Mouse (Mus musculus): ENCODE measurements at regions not wholly inside any gene's neighbourhood (a gene's known extent, or its start where the extent isn't known, plus 50 kb on each side); places are given as distances from the start of the nearest gene placed in this dataset.
A peak's percentile ranks its signal among the peaks of the same experiment; 100 is the strongest.

GRCm38 (mm10) chr5:100224773-100225363, 65.3 kb upstream of the Tmem150c start:
- Histone ChIP-seq H3K36me3 (no peaks in the 10 kb centered on the region), H3K4me2 (no peak overlapping the region)

GRCm38 (mm10) chr5:100221005-100221583, 61.5 kb upstream of the Tmem150c start:
- ATAC-seq (ENCODE audit: insufficient number of reproducible peaks, insufficient read depth, low FRiP score, low TSS enrichment, low read depth): no peak
- Histone ChIP-seq H3K27me3 (peaks cover 6% of the 10 kb centered on the region; the same call in 1 of the 2 replicates), H3K4me1 (peaks cover 15% of the 10 kb centered on the region), H3K4me3 (no peak overlapping the region), H3K4me2 (no peak overlapping the region), H3K36me3 (no peaks in the 10 kb centered on the region), H3K9me3 (no peaks in the 10 kb centered on the region), H3K9ac (no peak overlapping the region), H3K27ac (no peak overlapping the region)
- 54% methylated on average over 10 of the region's 10 CpGs for WGBS

More at GRCm38 (mm10) chr5:100224773-100225363, 65.3 kb upstream of the Tmem150c start:
- Histone ChIP-seq H3K9ac (no peak overlapping the region), H3K27ac (no peak overlapping the region), H3K9me3 (no peaks in the 10 kb centered on the region), H3K27me3 (peaks cover 6% of the 10 kb centered on the region; the same call in 1 of the 2 replicates), H3K4me3 (no peak overlapping the region), H3K4me1 (peaks cover 16% of the 10 kb centered on the region)
- WGBS: 84% methylated on average over 10 of the region's 10 CpGs
- no peak for ATAC-seq (ENCODE audit: insufficient number of reproducible peaks, insufficient read depth, low FRiP score, low TSS enrichment, low read depth)

DNA sequence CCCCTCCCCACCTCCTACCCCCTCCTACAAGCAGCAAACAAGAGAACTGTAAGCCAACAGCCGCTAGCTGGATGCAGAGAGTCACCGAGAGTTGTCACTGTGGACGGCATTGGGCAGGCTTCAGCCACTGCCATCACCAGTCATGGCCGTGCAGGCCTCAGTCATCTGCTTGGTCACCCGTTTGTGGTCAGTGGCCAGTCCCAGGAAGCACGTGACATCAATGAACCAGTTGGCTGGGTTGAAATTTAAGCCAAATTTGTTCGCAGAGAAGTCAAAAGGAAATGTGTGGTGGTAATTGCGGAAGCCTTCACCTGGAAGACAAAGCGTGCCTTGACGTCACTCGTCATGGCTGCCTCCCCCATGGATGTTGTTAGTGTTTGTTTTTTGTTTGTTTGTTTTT, 60.7 kb upstream of the Tmem150c start:
- H3K4me3 ChIP-seq: no peak overlapping the region
- H3K9me3 ChIP-seq: no peaks in the 10 kb centered on the region
- H3K4me2 ChIP-seq: no peak overlapping the region
- H3K27ac ChIP-seq: no peak overlapping the region
- H3K9ac ChIP-seq: no peak overlapping the region
- peaks cover 15% of the 10 kb centered on the region for H3K4me1 ChIP-seq
- 85% methylated on average over 11 of the region's 11 CpGs for WGBS
- no peaks in the 10 kb centered on the region for H3K36me3 ChIP-seq
- no peak for ATAC-seq (ENCODE audit: insufficient number of reproducible peaks, insufficient read depth, low FRiP score, low TSS enrichment, low read depth)
- H3K27me3 ChIP-seq: peaks cover 6% of the 10 kb centered on the region; the same call in 1 of the 2 replicates

GRCm38 (mm10) chr5:100218256-100218851, 58.7 kb upstream of the Tmem150c start:
- Histone ChIP-seq H3K4me3 (no peak overlapping the region), H3K4me2 (no peak overlapping the region), H3K9ac (no peak overlapping the region), H3K27me3 (no peaks in the 10 kb centered on the region), H3K27ac (no peak overlapping the region), H3K9me3 (no peaks in the 10 kb centered on the region), H3K4me1 (peaks cover 15% of the 10 kb centered on the region), H3K36me3 (no peaks in the 10 kb centered on the region)
- 90% methylated on average over 3 of the region's 3 CpGs for WGBS
- no peak for ATAC-seq (ENCODE audit: insufficient number of reproducible peaks, insufficient read depth, low FRiP score, low TSS enrichment, low read depth)

DNA sequence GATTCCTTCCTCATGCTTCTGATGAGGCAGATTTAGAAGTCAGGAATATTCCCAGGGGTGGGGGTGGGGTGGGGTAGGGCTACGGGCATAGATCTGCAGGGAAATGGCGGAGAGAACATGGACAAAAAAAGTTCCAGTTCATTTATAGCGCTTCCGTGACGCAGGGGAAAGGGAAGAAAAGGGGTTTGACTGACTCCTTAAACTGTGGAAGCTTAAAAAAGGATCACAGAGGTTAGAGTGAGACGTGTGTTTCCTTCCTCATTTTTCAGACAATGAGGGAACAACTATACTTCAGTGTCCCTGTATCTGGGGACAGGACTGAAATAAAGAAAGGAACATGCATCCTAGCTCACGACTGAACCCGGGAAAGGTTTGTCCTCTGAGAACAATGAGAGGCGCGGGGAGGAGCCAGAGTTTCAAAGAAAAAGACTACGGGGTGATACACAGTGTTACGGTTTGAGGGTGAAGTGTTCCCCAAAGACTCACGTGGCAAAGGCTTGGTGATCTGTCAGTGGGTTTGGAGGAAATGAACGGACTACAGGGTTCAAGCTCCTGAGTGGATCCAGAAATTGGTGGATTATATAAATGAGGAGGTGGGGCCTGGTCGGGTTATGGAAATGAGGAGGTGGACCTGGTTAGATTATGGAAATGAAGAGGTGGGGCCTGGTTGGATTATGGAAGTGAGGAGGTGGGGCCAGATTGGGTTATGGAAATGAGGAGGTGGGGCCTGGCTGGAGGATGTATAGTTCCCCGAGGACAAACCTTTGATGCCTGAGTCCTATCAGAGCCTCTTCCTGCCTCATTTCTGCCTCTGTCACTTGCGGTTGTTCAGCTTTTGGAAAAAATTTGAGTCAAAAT, 57.8 kb upstream of the Tmem150c start:
- 22% methylated on average over 17 of the region's 17 CpGs for WGBS
- ATAC-seq (ENCODE audit: insufficient number of reproducible peaks, insufficient read depth, low FRiP score, low TSS enrichment, low read depth): no peak
- Histone ChIP-seq H3K36me3 (no peaks in the 10 kb centered on the region), H3K4me1 (peaks cover 15% of the 10 kb centered on the region), H3K4me2 (peak overlapping the region; percentile 18; the same call in 1 of the 2 replicates), H3K27me3 (no peaks in the 10 kb centered on the region), H3K9ac (no peak overlapping the region), H3K4me3 (no peak overlapping the region), H3K27ac (no peak overlapping the region), H3K9me3 (no peaks in the 10 kb centered on the region)

DNA sequence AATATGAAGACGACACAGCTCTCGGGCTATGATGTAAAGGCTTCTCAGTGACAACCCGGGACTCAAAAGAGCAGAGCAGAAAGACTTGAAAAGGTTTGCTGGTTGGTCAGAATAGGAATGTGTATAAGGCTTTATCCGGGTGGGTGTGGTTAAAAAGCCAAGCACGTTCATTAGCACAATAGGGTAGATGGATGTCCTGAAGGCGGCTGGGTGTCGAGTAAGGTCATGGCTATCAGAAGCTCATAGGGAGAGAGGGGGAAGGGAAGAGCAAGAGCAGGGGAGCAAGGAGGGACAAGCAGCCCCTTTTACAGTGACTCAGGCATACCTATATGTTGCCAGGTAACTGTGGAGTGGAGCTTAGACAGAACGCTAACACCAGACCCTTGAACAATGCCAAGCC, 54.3 kb upstream of the Tmem150c start:
- no peak overlapping the region for H3K4me2 ChIP-seq
- H3K36me3 ChIP-seq: no peaks in the 10 kb centered on the region
- H3K9ac ChIP-seq: no peak overlapping the region
- H3K4me3 ChIP-seq: no peak overlapping the region
- no peaks in the 10 kb centered on the region for H3K27me3 ChIP-seq
- ATAC-seq (ENCODE audit: insufficient number of reproducible peaks, insufficient read depth, low FRiP score, low TSS enrichment, low read depth): no peak
- H3K4me1 ChIP-seq: peaks cover 9% of the 10 kb centered on the region
- no peak overlapping the region for H3K27ac ChIP-seq
- no peaks in the 10 kb centered on the region for H3K9me3 ChIP-seq
- WGBS: 78% methylated on average over 8 of the region's 8 CpGs

GRCm38 (mm10) chr5:100210708-100211107, 51.1 kb upstream of the Tmem150c start:
- H3K27ac ChIP-seq: no peak overlapping the region
- H3K9me3 ChIP-seq: no peaks in the 10 kb centered on the region
- no peaks in the 10 kb centered on the region for H3K36me3 ChIP-seq
- H3K27me3 ChIP-seq: no peaks in the 10 kb centered on the region
- 81% methylated on average over 5 of the region's 5 CpGs for WGBS
- H3K4me3 ChIP-seq: no peak overlapping the region
- H3K4me1 ChIP-seq: no peaks in the 10 kb centered on the region
- H3K4me2 ChIP-seq: no peak overlapping the region
- no peak for ATAC-seq (ENCODE audit: insufficient number of reproducible peaks, insufficient read depth, low FRiP score, low TSS enrichment, low read depth)
- H3K9ac ChIP-seq: no peak overlapping the region

All from embryonic facial prominence, embryonic 13.5 days (tissue).